Mouse (Mus musculus) spleen, postnatal 36 days (tissue): ENCODE results near the gene Ppp1r1b.
"Not testable (repeated sequence)": the region's sequence is repeated elsewhere in the genome, so short reads cannot be mapped to it uniquely, and the experiment has no call there.

Source experiments
- DNase-seq, 2 experiments: peaks; one replicate each; pipeline ENCODE4 v3.0.0; 2022; ENCODE audit warnings: low spot score in 2 of 2, mixed read lengths in 1 of 2

Gene Ppp1r1b

GRCm38 (mm10) chr11:98372406-98372805 is 24.2 kb downstream of the Ppp1r1b start:
- DNase-seq = peak in 1 of 2 experiments; percentile 56

- DNase-seq = no peak
Measured at GRCm38 (mm10) chr11:98373244-98373643, 25.0 kb downstream of the Ppp1r1b start.

GRCm38 (mm10) chr11:98374266-98374665 is 26.1 kb downstream of the Ppp1r1b start:
- no peak for DNase-seq

DNA sequence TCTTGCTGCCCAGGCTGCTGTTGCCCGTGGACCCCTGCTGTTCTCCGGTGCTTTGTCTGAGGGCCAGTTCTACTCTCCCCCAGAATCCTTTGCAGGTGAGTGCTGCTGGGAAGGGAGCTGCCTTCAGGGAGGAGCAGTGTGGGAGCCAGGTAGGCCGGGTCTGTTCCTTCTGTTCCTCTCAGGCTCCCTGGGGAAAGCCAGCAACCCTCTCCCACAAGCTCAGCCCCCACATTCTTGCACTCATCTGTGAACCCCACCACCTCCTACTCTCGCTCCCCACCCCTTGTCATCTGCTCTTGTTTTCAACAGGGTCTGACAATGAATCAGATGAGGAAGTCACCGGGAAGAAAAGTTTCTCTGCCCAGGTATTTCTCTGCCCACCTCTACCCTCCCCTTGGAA is 28.6 kb downstream of the Ppp1r1b start:
- no peak for DNase-seq

- no peak for DNase-seq
Measured at GRCm38 (mm10) chr11:98377787-98378186, 29.6 kb downstream of the Ppp1r1b start.

- DNase-seq = no peak
Measured at GRCm38 (mm10) chr11:98379379-98379778, 31.2 kb downstream of the Ppp1r1b start.

DNA sequence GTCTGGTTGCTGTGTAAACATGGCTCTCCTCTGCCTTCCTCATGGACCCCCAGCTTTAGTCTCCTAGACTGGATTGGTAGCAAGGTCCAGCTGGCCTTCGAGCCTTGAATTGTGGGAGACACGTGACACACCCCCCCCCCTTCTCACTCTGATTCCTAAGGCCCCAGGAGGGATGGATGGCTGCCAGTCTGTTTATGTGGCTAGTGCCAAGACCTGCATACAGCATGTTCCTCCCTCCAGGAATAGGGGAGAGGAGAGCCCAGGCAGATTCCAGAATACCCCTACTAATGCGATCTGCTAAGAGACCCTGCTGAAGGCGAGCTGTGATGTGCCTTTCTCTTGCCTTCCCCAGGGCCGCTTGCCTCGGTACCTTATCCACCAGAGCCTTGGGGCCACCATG is 31.9 kb downstream of the Ppp1r1b start:
- DNase-seq = no peak

DNA sequence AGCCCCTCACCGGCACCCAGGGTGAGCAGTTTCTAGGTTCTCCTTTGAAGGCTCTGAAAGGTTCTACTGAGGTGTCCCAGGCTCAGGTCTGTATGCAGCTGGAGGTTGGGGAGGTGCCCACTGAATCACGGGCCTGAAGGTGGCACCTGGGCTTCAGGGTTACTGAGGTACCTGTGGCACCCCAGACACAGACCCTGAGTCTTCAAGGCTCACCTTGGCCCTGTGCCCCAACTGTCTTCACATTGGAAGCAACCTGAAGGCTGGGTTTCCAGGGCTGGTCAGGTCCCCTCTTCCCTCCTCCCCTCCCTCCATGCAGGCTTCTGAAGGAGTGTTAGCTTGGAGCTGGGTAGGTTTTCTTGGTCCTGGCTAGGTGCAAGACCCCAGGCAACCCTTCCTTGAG is 33.4 kb downstream of the Ppp1r1b start:
- DNase-seq = no peak

GRCm38 (mm10) chr11:98382405-98382804 is 34.2 kb downstream of the Ppp1r1b start:
- DNase-seq = not testable (repeated sequence)

GRCm38 (mm10) chr11:98383261-98384030 is 35.2 kb downstream of the Ppp1r1b start, which contains the start of gene Tcap:
TSS of gene Tcap (plus strand) at chr11:98383811.
- DNase-seq = no peak

DNA sequence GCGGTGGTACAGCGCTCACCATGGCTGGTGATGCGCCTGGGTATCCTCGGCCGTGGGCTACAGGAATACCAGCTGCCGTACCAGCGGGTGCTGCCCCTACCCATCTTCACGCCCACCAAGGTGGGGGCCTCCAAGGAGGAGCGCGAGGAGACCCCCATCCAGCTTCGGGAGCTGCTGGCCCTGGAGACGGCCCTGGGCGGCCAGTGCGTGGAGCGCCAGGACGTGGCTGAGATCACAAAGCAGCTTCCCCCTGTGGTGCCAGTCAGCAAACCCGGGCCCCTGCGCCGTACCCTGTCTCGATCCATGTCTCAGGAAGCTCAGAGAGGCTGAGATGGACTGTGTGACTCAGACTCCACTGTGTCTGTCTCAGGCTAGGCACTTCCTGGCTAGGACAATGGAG is 36.0 kb downstream of the Ppp1r1b start:
- DNase-seq = no peak

- DNase-seq = no peak
Measured at GRCm38 (mm10) chr11:98384721-98385637, 36.8 kb downstream of the Ppp1r1b start.

DNA sequence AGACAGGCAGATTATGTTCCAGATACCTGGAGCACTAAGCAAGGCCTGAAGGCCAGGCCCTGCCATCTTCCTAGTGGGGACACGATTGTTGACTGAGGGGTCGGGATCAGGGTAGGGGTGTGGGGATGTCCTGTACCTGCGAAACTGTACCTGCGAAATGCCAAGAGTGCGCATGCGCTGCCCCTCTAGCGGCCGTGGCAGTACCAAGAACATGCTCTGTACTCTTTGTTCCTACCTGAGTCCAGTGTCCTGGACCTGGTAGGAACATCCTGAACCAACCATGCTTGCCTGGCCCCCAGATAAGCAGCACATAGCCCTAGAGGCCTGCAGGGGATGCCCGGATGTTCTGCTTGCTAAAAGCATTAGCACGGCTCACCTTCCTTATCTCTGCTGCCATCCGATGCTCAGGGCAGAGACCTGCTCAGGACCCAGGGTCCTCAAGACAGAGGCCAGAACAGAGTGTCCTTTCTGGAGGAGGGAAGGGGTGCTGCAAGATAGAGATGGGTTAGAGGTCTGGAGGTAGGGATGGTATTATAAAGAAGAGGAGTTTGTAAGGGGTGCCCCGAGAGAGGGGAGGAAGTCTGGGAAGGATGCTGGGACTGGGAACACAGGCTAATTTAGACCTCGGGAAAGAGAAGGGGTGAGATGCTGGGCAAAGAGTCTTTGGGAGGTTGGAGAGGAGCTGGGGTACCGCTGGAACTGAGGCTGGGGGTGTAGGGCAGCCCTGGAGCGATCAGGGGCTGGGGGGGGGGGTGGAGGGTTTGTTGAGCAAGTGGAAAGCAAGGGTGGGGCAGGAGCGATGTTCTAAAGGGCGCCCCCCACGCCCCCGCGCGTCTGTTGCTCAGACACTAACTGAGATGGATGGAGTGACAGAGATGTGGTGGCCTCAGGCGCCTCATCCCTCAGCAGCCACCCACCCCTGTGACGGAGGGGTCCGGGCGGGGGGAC is 37.7 kb downstream of the Ppp1r1b start, which contains the start of gene Pnmt:
Gene Pnmt (plus strand): TSS at position 813 of the 948 bp plus-strand sequence.
- DNase-seq = no peak

GRCm38 (mm10) chr11:98386596-98386995 is 38.4 kb downstream of the Ppp1r1b start:
- no peak for DNase-seq

- no peak for DNase-seq
Measured at GRCm38 (mm10) chr11:98387056-98387577, 38.9 kb downstream of the Ppp1r1b start.

DNA sequence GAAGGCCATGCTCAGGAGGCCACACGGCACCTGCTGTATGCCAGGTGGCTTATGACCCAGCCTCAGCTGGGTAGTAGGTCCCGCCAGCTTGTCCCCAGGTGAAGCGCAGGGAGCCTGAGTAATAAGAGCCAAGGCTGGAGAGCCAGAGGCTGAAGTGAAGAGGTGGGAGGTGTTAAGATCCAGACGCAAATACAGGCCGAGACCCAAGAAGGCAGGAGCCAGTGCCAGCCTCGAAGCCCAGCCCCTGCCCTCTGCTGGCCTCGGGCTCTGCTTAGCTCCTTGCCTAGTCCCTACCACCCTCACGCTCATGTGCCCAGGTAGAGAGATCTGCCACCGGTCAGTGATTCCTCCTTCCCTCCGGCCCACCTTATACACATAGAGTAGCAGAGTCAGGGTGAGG is 40.1 kb downstream of the Ppp1r1b start:
- no peak for DNase-seq

DNA sequence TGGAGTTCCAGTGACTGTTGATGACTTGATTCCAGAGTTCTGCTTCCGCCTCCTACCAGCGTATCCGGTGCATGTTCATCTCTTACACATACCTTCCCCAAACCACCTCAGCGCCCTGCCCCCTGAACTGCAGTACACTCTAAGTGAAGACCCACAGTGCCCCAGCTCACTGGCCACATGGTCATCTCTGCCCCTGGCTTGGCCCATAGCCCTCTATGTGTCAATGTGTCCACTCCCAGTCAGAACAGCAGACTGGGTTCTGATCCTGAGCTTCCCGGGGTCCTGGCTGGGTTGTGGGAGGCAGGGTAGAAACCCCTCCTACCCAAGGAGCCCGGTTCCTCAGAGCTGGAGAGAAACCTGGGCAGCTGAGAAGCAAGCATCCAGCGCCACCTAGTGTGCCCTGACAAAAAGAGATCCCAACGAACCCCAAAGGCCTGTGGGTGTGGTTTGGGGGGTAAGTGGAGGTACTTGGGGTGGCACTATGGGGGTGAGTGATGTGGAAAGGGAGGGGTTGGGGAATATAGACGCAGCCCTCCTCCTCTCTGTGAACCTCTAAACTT is 41.1 kb downstream of the Ppp1r1b start:
- DNase-seq = peak; percentile 34 to 49

- DNase-seq = no peak
Measured at GRCm38 (mm10) chr11:98390141-98390540, 41.9 kb downstream of the Ppp1r1b start.

DNA sequence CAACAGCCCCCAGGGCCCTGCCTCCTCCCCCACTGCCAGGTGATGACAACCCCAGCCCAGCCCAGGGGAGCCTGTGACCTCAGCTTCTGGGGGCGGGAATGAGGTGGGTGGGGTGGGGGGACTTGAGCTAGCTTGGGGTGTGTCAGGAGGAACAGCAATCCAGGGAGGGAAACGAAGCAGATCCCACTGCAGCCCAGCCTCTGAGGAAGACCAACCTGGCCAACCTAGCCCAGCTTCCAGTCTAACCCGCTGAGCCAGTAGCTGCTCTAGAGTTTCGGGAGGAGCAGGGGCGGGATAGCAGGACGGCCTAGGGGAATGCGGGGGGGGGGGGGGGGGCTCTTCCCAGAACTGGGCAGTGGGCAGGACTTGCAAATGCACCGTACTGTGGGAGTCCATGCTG is 43.8 kb downstream of the Ppp1r1b start:
- DNase-seq = no peak

- peak; percentile 32 to 38 for DNase-seq
Measured at GRCm38 (mm10) chr11:98392645-98393044, 44.4 kb downstream of the Ppp1r1b start.

DNA sequence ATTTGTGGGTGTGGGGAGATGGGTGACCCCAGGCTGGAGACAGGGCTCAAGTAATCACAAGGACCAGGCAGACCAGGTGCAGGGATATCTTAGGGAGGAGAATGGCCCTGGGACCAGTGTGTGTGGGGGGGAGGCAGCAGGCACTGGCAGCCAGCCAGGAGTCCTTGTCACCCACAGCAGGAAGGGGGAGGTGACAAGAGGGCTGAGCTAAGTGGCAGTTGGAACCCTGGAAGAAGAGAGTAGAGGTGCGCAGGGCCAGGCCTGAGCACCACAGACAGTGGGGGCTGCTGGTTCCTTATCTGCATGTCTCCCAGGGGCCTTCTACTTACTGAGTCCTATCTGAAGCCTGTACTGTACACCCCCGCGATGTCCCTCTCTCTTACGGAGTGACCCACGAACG is 45.1 kb downstream of the Ppp1r1b start:
- DNase-seq = peak; percentile 53 to 54
